Mouse (Mus musculus): ENCODE measurements around the gene Rbck1.
"Not testable (repeated sequence)": the region's sequence is repeated elsewhere in the genome, so short reads cannot be mapped to it uniquely, and the experiment has no call there.

Gene Rbck1

DNA sequence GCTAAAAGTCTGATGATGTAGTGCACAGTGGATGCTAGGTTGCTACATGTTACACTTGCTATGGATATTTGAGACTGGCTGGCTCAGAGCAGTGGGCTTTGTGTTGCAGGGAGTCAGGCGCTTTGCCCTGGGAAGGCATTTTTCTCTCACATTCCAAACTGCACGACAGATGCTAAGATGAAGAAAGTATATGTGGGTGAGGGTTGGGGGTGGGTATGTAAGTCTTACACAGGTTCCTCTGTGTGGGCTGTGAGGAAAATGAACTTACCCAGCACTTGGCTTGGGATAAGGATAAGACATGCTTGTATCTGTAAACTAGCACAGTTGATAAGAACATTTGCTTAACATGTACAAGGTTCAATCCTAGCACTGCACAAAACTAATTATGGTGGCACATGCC, 29.6 kb downstream of the Rbck1 start:
- DNase-seq (ENCODE audit: low read depth, low spot score) = no peak

DNA sequence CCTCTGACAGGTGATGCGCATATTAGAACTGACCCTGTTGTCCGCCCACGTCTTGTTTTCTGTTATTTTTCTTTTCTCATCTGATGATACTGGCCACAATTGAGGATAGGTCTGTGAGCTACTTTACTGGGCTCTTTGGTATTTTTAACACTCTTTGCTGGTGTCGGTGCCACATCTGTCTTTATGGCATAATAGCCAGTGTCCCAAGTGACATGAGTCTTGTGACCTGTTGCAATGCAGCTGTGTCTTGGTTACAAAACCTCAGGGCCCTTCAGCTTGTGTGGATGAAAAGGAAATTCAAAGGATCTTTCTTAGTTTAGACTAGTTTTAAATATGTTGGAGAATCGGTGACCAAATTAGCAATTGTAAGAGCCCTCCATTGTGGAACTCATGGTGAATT, 37.9 kb downstream of the Rbck1 start:
- DNase-seq (ENCODE audit: low read depth, low spot score) = no peak

- peak; percentile 92 for DNase-seq (ENCODE audit: low read depth, low spot score)
Measured at GRCm38 (mm10) chr2:152293727-152294475, 38.6 kb downstream of the Rbck1 start, which contains the start of gene Tbc1d20. Gene Tbc1d20 (plus strand): TSS chr2:152293828.

DNA sequence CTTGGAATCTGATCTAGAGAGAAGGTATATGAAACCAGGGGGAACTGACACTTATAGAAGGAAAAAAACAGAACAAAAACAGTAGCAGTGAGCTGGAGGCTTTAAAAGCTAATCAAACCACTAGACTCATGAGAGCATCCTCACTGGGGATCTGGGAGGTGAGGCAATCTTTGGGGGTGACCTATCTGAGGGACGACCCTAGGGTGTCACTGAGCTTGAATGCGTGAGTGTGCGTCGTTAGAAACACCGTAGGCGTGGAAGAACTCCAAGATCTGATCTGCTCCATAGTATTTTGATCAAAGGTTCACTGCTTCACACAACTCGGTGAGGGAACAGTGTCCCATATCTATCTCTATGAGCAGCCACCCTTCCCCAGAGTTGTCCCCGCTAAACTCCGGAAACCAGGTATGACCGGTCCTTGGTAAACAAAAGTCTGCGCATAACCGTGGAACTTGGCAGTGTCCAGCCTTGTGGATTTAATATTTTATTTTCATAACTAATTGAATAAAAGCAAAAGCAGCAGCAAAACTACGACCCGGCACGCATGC, 39.2 kb downstream of the Rbck1 start:
- DNase-seq (ENCODE audit: low read depth, low spot score) = no peak

DNA sequence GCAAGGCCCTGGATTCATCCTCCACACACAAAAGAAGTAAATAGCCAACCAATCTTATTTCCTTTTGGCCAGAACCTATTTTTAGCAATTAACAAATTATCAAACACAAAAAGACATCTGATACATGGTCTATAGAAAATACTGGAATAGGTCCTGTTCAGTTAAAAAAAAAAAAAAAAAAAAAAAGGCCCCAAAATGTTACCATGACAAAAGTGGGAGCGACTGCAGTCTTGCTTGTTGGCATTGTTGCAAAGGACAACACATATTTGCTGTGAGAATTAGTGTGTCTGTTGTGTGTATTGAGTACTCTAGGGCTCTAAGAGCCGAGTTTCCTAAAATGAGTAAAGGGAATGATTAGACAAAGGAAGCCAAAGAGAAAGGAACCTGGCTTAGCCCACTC, 40.0 kb downstream of the Rbck1 start:
- no peak for DNase-seq (ENCODE audit: low read depth, low spot score)

- not testable (repeated sequence) for DNase-seq (ENCODE audit: low read depth, low spot score)
Measured at GRCm38 (mm10) chr2:152289623-152290022, 42.8 kb downstream of the Rbck1 start.

DNA sequence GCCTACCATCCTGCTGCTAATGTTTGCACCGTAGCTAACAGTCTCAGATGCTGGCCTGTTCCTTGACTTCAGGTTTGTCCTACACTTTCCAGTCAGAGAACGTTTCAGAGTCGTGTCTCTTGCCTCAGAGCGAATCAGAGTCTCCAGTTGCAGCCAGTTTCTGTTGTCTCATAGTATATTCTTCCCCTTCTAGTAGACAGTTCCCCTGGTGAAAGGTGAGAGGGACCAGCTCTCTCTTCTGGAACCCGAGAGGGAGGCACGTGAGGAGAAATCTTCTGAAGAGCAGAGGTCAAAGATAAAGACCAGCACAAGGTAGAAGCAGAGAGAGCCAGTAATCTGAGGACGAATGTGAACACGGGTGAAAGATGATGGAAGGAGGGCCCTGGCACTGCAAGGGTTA, 44.4 kb downstream of the Rbck1 start:
- no peak for DNase-seq (ENCODE audit: low read depth, low spot score)

- no peak for DNase-seq (ENCODE audit: low read depth, low spot score)
Measured at GRCm38 (mm10) chr2:152287560-152287959, 44.9 kb downstream of the Rbck1 start.

DNA sequence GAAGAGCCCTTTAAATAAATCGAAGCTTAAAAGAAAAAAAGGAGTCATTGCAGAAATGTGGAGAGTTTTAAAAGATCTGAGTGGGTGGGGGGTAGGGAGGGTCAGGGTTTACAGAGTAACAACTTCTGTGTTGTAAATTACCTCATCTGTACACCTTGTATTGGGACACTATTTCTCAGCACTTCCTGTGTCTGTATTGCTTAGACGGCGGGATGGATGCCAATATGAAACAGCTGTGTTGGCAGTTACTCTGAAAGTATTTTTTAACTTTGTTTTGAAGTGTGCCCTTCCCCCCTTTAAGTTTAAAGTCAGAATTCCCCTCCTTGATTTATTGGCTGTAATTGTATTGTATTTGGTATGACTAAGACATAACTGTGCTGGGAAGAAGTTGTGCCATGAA, 51.0 kb downstream of the Rbck1 start:
- DNase-seq (ENCODE audit: low read depth, low spot score) = no peak

- no peak for DNase-seq (ENCODE audit: low read depth, low spot score)
Measured at GRCm38 (mm10) chr2:152273639-152274038, 58.8 kb downstream of the Rbck1 start.
